Mouse (Mus musculus) NIH3T3 (cell line): ENCODE measurements around the gene Tap2.

Experiments used
- DNase-seq: peaks from one replicate; pipeline ENCODE4 v3.0.0-alpha.2; 2012; ENCODE audit warnings: low read depth

Tap2 gene

GRCm38 (mm10) chr17:34203444-34203843 lies at the start of gene Tap2:
Gene Tap2 (plus strand): TSS chr17:34203527.
- peak; percentile 25 for DNase-seq

- DNase-seq = no peak
Observed at GRCm38 (mm10) chr17:34155534-34155933, 47.8 kb upstream of the Tap2 start.

GRCm38 (mm10) chr17:34164202-34164895 lies 39.0 kb upstream of the Tap2 start:
- peak; percentile 59 for DNase-seq

- peak; percentile 38 for DNase-seq
Observed at GRCm38 (mm10) chr17:34165033-34165730, 38.1 kb upstream of the Tap2 start.

DNA sequence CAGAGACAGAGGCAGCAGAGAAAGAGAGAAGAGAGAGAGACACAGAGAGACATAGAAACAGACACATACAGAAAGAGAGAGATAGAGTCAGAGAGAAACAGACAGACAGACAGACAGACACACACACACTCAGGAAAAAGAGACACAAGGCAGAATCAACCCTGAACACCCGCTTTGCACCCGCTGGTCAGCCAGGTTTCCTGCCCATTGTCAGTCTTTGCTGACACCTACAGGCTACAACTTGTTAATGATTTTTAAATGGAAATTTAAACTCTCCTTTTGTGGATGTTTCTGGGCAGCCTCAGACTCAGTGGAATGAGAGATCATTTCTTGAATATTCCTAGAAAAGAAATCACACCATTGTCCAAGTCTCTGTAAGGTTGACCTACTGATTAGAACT lies 34.0 kb upstream of the Tap2 start:
- peak; percentile 83 for DNase-seq

GRCm38 (mm10) chr17:34170487-34170876 lies 32.8 kb upstream of the Tap2 start:
- DNase-seq = no peak

DNA sequence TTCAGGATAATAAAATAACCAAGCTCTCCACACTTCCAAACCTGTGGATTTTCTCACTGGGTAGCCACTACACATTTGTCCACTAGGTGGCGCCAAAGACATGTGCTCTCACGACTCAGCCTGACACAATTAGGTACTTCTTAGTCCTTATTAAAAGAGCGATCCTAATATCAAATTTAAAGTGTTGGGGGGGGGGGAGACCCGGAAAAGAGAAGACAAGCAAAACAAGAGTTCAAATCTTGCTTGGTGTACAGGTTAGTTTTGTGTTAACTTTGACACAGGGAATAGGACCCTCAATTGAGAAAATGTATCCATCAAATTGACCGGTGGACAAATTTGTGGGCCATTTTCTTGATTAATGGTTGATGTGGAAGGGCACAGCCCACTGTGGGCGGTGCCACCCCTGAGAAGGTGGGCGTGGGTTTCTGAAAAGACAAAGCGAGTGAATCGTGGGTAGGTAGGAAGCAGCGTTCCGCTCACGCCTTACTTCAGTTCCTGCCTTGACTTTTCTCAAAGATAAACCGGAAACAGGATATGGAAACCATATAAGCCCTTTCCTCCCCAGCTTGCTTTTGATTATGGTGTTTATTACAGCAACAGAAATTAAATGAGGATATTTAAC lies 32.3 kb upstream of the Tap2 start:
- peak; percentile 90 for DNase-seq

DNA sequence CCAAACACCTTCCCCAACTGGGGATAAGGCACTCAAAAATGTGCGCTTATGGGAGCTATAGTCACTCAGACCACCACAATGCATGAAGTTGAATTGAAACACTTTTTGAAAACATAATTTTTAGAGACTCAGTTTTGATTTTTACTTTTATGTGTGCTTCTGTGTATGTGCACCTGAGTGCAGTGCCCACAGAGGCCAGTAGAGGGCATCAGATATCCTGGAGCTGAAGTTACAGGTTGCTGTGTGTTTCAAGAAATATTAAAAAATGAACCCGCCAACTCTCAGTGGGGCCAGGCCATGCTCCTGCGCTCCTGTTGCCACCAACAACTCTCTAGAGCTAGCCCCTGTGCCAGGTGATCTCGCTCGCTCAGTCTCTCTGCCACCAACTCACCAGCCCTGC lies 30.8 kb upstream of the Tap2 start:
- peak; percentile 21 for DNase-seq

DNA sequence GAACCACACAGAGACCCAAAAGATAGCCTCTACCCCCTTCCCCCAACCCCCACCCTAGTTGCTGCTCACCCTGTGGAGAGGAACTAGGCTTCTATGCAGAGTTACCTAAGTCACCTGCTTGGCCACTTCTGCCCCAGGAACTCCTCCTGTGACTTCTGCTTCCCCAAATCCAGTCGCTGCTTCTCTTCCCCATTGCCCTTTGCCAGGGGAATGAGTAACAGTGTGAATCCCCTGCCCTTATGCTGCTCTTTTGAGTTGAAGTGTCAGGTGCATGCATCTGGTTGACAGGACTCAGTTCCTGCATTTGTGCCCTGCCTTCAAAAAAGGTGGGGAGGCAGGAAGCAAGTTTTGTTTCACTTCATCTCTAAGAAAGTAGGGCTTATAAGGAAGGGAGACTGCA lies 29.3 kb upstream of the Tap2 start:
- no peak for DNase-seq

- DNase-seq = peak; percentile 32
Observed at GRCm38 (mm10) chr17:34177179-34177578, 26.1 kb upstream of the Tap2 start.

DNA sequence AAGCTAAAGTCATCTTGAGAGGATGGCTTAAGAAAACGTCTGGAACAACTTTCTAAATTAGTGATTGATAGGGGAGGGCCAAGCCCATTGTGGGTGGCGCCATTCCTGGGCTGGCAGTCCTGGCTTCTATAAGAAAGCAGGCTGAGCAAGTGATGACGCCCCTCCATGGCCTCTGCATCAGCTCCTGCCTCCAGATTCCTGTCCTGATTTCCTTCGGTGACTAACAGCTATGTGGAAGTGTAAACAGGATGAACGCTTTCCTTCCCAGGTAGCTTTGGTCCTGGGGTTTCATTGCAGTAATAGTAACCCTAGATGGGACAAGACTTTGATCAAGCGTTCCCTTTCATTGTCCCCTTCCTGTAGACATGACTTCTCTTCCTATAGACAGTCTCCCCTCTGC lies 24.3 kb upstream of the Tap2 start:
- DNase-seq = no peak

DNA sequence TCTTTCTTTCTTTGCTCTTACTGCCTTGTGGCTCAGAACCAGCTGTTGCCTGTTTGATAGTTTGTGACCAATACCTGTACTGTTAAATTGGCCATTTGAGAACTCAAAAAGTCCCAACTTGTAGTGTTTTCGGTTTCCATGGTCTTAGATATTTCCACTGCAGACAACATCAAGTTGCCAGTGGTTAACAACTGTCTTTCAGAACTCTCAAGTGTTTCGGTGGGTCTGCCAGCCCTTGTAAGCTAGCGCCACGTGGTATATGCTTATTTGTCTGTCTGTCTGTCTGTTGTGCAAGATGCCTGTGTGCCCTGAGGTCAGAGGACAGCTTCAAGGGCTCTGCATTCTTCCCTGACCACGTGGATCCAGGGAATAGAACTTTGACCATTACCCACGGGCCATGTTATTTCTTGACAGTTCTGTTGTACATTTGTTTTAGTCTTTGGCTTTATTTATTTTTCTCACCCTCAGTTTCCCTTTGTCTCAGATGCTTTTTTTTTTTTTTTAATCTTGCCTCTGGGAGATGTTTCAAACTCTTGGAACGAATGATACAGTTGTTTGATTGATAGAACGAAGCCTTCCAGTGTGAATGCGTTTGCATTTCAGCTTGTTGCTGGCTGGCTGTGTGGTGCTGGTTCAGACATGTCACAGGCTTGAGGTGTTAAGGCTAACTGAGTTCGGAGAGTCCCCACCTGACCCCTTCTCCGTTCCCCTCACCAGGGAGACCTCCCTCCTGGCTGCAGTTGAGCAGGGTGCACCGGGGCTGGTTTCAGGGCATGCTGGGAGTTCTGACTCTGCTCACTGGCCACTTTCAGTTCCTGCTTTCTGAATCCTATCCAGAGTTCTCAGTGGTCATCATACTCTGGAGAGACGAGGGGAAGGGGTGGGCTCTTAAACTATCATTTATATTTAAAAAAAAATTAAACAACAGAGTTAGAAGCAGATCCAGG lies 23.1 kb upstream of the Tap2 start:
- DNase-seq = no peak

DNA sequence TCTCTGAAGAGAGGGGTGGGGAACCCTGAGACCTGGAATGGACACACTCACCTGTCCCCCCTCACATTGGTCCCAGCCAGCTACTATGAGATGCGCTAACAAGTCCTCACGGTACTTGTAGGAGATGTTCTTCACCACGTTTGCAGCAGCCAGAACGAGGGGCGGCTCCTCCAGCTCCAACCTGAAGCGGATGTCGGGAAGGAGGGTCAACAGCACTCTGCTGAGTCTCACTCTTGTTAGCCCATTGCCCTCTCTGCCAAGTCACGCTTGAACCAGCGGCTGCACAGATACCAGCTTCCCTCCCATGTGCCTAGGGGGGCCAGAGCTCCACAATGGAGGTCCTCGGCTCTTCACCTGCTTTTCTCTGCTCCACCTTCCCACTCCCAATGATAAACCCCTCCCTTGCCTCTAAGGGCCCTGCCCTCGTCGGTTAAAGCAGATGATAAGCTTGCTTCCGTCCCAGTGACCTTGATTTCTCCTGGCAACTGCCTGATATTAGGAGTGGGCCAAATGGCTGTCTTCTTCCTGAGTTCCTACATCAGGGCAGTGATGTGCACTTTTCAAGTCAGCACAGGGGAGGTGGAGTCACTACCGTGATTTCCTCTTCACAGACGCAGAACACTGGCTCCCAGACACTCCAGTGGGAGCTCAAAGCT lies 19.6 kb upstream of the Tap2 start:
- no peak for DNase-seq

DNA sequence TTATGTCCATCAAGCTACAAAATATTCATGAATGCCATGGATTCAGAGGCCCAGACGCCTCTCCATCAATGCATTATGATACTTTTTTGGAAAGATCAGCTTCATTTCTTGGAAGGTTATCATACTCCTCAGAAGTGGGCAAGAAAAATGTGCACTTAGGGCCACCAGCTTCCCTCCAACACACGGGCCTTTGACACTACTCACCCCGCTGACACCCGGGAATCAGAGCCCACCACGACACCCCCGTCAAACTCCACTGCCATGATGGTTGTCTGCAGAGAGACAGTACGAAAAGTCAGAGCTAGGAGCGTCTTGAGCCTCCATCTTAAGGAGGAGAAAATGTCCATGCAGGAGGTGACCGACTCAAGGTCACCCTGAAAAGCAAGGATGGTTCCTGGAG lies 17.8 kb upstream of the Tap2 start:
- no peak for DNase-seq

DNA sequence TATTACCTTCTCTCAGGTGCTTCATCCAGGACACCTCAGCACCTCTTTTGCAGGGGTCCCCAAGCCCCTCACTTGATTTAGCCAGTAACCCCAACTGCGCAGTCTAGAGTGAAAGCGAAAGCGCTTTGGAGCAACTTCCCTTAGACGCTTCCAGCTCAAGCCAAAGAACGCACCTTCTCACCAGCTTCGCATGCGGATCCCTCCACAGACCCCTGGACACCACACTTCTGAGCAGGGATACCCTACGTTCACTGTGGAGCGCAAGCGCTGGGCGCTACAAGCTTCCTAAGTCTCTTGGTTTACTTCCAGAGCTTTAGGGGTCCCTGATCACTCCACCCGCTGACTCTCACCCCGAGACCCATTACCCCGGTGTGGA lies 16.5 kb upstream of the Tap2 start:
- DNase-seq = no peak

GRCm38 (mm10) chr17:34187261-34187916 lies 15.9 kb upstream of the Tap2 start, which contains the start of the genes Tap1 and Psmb9:
Gene Tap1 (plus strand): TSS chr17:34187553.
Gene Psmb9 (minus strand): TSS chr17:34187764.
- DNase-seq = peak; percentile 99

- DNase-seq = peak; percentile 43
Observed at GRCm38 (mm10) chr17:34188010-34188409, 15.3 kb upstream of the Tap2 start.

GRCm38 (mm10) chr17:34188986-34189385 lies 14.3 kb upstream of the Tap2 start:
- DNase-seq = no peak

DNA sequence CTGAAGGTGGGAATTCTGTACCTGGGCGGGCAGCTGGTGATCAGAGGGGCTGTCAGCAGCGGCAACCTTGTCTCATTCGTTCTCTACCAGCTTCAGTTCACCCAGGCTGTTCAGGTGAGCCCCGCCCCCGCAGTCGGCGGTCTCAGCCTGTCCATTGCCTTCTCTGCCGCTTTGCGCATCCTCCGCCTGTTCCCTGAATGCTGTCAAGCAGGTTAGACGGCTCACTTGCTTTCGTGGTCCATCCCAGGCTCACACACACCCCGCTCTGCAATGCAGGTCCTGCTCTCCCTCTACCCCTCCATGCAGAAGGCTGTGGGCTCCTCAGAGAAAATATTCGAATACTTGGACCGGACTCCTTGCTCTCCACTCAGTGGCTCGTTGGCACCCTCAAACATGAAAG lies 10.5 kb upstream of the Tap2 start:
- no peak for DNase-seq

DNA sequence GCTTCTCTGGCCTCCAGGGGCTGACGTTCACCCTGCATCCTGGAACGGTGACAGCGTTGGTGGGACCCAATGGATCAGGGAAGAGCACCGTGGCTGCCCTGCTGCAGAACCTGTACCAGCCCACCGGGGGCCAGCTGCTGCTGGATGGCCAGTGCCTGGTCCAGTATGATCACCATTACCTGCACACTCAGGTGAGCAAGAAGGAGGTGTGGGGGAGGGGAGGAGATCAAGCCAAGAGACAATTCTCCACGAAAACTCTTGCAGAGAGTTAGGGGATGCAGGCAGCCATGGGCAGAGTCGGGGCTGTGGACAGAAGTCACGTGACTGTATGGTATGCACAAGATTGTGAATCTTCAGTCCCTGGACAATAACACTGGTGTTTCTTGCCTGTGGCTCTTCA lies 9.9 kb upstream of the Tap2 start:
- DNase-seq = no peak

DNA sequence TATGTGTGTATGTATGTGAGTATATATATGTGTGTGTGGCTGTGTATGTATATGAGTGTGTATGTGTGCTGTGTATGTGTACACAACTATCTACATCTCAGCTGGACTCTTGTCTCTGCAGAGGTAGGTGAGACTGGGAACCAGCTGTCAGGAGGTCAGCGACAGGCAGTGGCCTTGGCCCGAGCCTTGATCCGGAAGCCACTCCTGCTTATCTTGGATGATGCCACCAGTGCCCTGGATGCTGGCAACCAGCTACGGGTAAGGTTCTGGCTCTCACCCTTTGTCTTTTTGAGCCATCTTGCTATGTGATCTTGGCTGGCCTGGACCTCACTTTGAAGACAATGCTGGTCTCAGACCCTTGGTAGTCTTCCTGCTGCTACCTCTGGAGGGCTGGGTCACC lies 8.6 kb upstream of the Tap2 start:
- DNase-seq = no peak
